Mouse (Mus musculus) liver, adult 2 months (tissue): ENCODE measurements around the gene Zrsr2. TPM values are rescaled to one million over a fixed set of nuclear protein-coding genes. Genes with fewer than 3 reads are reported as not detected.

Experiments
- DNase-seq: peaks from one replicate; pipeline ENCODE4 v3.0.0-alpha.2; 2011; ENCODE audit warnings: low read depth, low spot score; ENCODE audit errors: extremely low read depth
- H3K27ac ChIP-seq: fragments of 200-500 bp; replicated peaks from 2 replicates; pipeline ENCODE4 v1.5.1; 2012; ENCODE audit warnings: low read depth, mild to moderate bottlenecking, control low read depth, inconsistent platforms, low read length; ENCODE audit not compliant: insufficient read depth
- H3K27me3 ChIP-seq: fragments of 200-500 bp; 2 replicates; pipeline ENCODE4 v1.6.1; 2012; ENCODE audit warnings: mild to moderate bottlenecking, moderate library complexity, low read length, inconsistent platforms; ENCODE audit not compliant: control insufficient read depth, insufficient read depth
- H3K36me3 ChIP-seq: fragments of 200-500 bp; 2 replicates; pipeline ENCODE4 v1.6.1; 2012; ENCODE audit warnings: low read length, inconsistent platforms; ENCODE audit not compliant: control insufficient read depth, insufficient read depth
- H3K4me1 ChIP-seq: fragments of 200-500 bp; 2 replicates; pipeline ENCODE4 v1.6.1; 2011; ENCODE audit warnings: low read length; ENCODE audit not compliant: control insufficient read depth, insufficient read depth
- H3K4me3 ChIP-seq: fragments of 200-500 bp; 2 replicates; pipeline ENCODE4 v1.5.1; 2011; ENCODE audit warnings: low read depth, mild to moderate bottlenecking, control low read depth, low read length, moderate library complexity; ENCODE audit not compliant: insufficient read depth
- H3K79me2 ChIP-seq: fragments of 200-500 bp; 2 replicates; pipeline ENCODE4 v1.6.1; 2012; ENCODE audit warnings: inconsistent platforms, mild to moderate bottlenecking, low read length, moderate library complexity; ENCODE audit not compliant: control insufficient read depth, insufficient read depth
- H3K9ac ChIP-seq: fragments of 200-500 bp; 2 replicates; pipeline ENCODE4 v1.6.1; 2012; ENCODE audit warnings: low read depth, mild to moderate bottlenecking, control low read depth, inconsistent platforms, low read length
- CTCF ChIP-seq: fragments of 200-500 bp; IDR thresholded peaks from 2 replicates; pipeline ENCODE4 v1.5.1; 2011; ENCODE audit warnings: low read depth, low read length, control low read depth
- POLR2A ChIP-seq: fragments of 200-500 bp; IDR thresholded peaks from 2 replicates; pipeline ENCODE4 v1.6.1; 2011; ENCODE audit warnings: low read length, control low read depth; ENCODE audit not compliant: insufficient read depth; ENCODE audit errors: extremely low read depth
- WGBS: fragments of 180-500 bp; shearing (Covaris S2); methylation state at CpG from one replicate; pipeline ENCODE4 v1.1.7; 2018; 5-methylcytosine and 5-hydroxymethylcytosine counted together
- polyA plus RNA-seq: library from polyadenylated mRNA; depleted of rRNA; stranded (reverse); fragments of >200 nt; gene quantifications from 2 replicates; pipeline ENCODE4 v1.2.3, GENCODE M21; 2012
- total RNA-seq: library from RNA; depleted of rRNA; stranded (reverse); fragments of >200 nt; gene quantifications from 2 replicates; pipeline ENCODE4 v1.2.3, GENCODE M21; 2014

Zrsr2 gene
- total and polyA plus RNA-seq, 2 experiments, result 4.9 to 6.7 TPM

GRCm38 (mm10) chrX:163981500-163981899 is 23.0 kb upstream of the Zrsr2 start:
- Histone ChIP-seq H3K36me3 (no peaks in the 10 kb centered on the region), H3K4me3 (no peak overlapping the region), H3K9ac (no peak overlapping the region), H3K27me3 (no peaks in the 10 kb centered on the region), H3K79me2 (no peaks in the 10 kb centered on the region), H3K4me1 (no peaks in the 10 kb centered on the region), H3K27ac (no peak overlapping the region)
- DNase-seq, result peak; percentile 15
- TF ChIP-seq POLR2A, result no peak
- no peak for TF ChIP-seq CTCF
- WGBS, result 57% methylated on average over 4 of the region's 4 CpGs

- H3K4me1 ChIP-seq, result no peaks in the 10 kb centered on the region
- H3K9ac ChIP-seq, result no peak overlapping the region
- no peaks in the 10 kb centered on the region for H3K27me3 ChIP-seq
- DNase-seq, result no peak
- no peak overlapping the region for H3K27ac ChIP-seq
- no peak for TF ChIP-seq POLR2A
- no peak for TF ChIP-seq CTCF
- H3K36me3 ChIP-seq, result no peaks in the 10 kb centered on the region
- no peak overlapping the region for H3K4me3 ChIP-seq
- 95% methylated on average over 1 of the region's 1 CpGs for WGBS
- no peaks in the 10 kb centered on the region for H3K79me2 ChIP-seq
Measured at GRCm38 (mm10) chrX:163981092-163981491, 22.6 kb upstream of the Zrsr2 start.

DNA sequence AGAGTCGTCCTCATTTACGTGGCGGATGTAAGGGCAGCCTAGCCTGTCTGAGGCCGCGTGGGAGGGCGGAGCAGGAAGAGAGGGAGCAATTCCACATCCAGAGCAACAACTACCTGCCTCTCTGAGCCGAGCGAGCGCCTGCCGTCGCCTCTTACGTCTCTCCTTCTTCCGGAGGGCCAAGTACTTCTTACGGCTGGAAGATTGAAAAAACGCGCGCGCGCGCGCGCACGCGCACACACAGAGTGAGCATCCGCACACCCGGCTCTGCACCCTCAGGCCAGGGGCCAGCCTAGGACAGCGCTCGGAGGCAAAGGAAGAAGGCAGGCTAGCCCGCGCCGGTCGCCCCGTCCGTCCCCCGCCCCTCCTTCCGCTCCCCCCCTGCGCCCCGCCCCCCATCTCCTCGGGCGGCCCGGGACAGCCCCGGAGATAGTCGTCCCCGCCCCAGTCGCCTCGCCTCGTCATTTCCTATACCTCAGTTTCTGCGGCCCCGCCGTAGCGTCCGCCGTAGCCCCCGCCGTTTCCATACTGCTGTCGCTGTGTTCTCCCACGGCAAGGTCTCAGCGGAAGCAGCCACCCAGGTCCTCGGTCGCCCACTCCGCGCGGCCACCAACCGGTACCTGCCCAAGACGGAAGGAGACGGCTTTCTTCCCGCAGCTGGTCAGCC is 526 bp downstream of the Zrsr2 start:
- Histone ChIP-seq H3K36me3 (peaks cover 8% of the 10 kb centered on the region; the same call in 1 of the 2 replicates), H3K27ac (peak overlapping the region; percentile 98), H3K27me3 (no peaks in the 10 kb centered on the region), H3K4me3 (peak overlapping the region; percentile 100), H3K4me1 (peaks cover 2% of the 10 kb centered on the region; the same call in 1 of the 2 replicates), H3K79me2 (no peaks in the 10 kb centered on the region), H3K9ac (peak overlapping the region; percentile 99)
- 0 out of 2 replicates have a peak, but pooled peaks have one; percentile 18 for TF ChIP-seq POLR2A
- no peak for TF ChIP-seq CTCF
- peak; percentile 38 for DNase-seq
- WGBS, result 1% methylated on average over 38 of the region's 67 CpGs

GRCm38 (mm10) chrX:163957381-163957780 is 1.1 kb downstream of the Zrsr2 start:
- DNase-seq, result no peak
- no peaks in the 10 kb centered on the region for H3K79me2 ChIP-seq
- no peaks in the 10 kb centered on the region for H3K27me3 ChIP-seq
- 11% methylated on average over 12 of the region's 12 CpGs for WGBS
- H3K4me3 ChIP-seq, result peak overlapping the region; percentile 100
- H3K36me3 ChIP-seq, result peaks cover 9% of the 10 kb centered on the region; the same call in 1 of the 2 replicates
- no peak for TF ChIP-seq POLR2A
- TF ChIP-seq CTCF, result no peak
- 0 out of 2 replicates have a peak overlapping the region, but pooled peaks have one; percentile 0 for H3K27ac ChIP-seq
- peaks cover 2% of the 10 kb centered on the region; the same call in 1 of the 2 replicates for H3K4me1 ChIP-seq
- H3K9ac ChIP-seq, result peak overlapping the region; percentile 57

DNA sequence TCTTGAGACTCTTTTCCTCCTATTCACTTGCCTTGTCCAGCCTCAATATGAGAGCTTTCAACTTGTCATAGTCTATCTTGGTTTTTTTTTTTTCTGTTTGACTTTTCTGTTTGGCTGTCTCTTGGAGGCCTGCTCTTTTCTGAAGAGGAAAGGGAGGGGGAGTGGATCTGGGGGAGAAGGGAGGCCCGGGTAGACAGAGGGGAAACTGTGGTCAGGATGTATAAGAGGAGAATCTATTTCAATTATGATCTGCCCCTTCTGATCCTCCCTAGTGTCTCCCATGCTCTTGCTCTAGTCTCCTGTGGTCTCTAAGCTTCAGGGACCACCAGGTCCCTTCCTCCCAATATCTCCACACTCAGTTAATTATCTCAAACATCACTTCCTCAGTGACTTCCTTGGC is 6.8 kb downstream of the Zrsr2 start:
- Histone ChIP-seq H3K36me3 (peaks cover 23% of the 10 kb centered on the region), H3K27me3 (no peaks in the 10 kb centered on the region)
- 73% methylated on average over 1 of the region's 1 CpGs for WGBS

DNA sequence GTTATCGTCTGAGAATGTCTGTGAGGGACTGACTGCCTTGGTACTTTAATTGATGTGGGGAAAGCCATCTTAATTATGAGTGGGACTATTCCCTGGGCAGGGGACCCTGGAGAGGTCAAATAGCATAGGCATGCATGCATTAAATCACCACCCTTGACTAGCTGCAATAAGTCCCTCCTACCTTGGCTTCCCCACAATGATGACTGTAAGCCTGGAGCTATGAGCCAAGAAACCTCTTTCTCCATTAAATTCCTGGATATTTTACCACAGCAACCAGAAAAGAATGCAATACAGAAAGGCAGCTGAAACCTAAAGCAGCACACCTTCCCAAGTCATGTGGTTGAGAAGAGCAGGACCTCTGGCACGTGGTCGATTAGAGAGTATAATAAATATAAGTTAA is 14.1 kb downstream of the Zrsr2 start:
- no peak overlapping the region for H3K9ac ChIP-seq
- DNase-seq, result no peak
- no peaks in the 10 kb centered on the region for H3K79me2 ChIP-seq
- no peaks in the 10 kb centered on the region for H3K4me1 ChIP-seq
- 94% methylated on average over 3 of the region's 3 CpGs for WGBS
- no peak overlapping the region for H3K4me3 ChIP-seq
- no peak overlapping the region for H3K27ac ChIP-seq
- H3K36me3 ChIP-seq, result peaks cover 40% of the 10 kb centered on the region
- H3K27me3 ChIP-seq, result no peaks in the 10 kb centered on the region
- TF ChIP-seq CTCF, result no peak
- TF ChIP-seq POLR2A, result no peak

More for the DNA sequence above, 6.8 kb downstream of the Zrsr2 start:
- H3K9ac ChIP-seq, result no peak overlapping the region
- no peaks in the 10 kb centered on the region for H3K79me2 ChIP-seq
- TF ChIP-seq POLR2A, result no peak
- no peak for TF ChIP-seq CTCF
- no peak overlapping the region for H3K4me3 ChIP-seq
- H3K4me1 ChIP-seq, result no peaks in the 10 kb centered on the region
- H3K27ac ChIP-seq, result no peak overlapping the region
- DNase-seq, result no peak
